Mouse (Mus musculus) intestine, embryonic 14.5 days (tissue): ENCODE results near the gene Kcnk15. TPM values are rescaled to one million over a fixed set of nuclear protein-coding genes. Genes with fewer than 3 reads are reported as not detected.

Experiments used
- ATAC-seq: fragments of 200-750 bp; cut with Nextera tagmentation; replicated peaks from 2 replicates; pipeline ENCODE4 v1.8.0; 2017; ENCODE audit warnings: low read depth, moderate number of reproducible peaks, moderate TSS enrichment, moderate library complexity; ENCODE audit not compliant: low FRiP score, low TSS enrichment
- DNase-seq: peaks from one replicate; pipeline ENCODE4 v3.0.0-alpha.2; 2018; ENCODE audit warnings: low spot score
- H3K27ac ChIP-seq: fragments of 300-500 bp; sonication (generic); 2 replicates; pipeline ENCODE4 v1.5.1; 2014; ENCODE audit warnings: low read depth, mild to moderate bottlenecking, control low read depth
- H3K27me3 ChIP-seq: fragments of 300-500 bp; sonication (generic); replicated peaks from 2 replicates; pipeline ENCODE4 v1.6.1; 2014; ENCODE audit warnings: low read length, control low read depth; ENCODE audit not compliant: control insufficient read depth, insufficient read depth
- H3K36me3 ChIP-seq: fragments of 300-500 bp; sonication (generic); 2 replicates; pipeline ENCODE4 v1.6.1; 2014; ENCODE audit warnings: low read length, control low read depth; ENCODE audit not compliant: control insufficient read depth, insufficient read depth
- H3K4me1 ChIP-seq: fragments of 300-500 bp; sonication (generic); replicated peaks from 2 replicates; pipeline ENCODE4 v1.6.1; 2014; ENCODE audit warnings: low read length, control low read depth, mixed read lengths; ENCODE audit not compliant: control insufficient read depth, insufficient read depth
- H3K4me2 ChIP-seq: fragments of 300-500 bp; sonication (generic); 2 replicates; pipeline ENCODE4 v1.6.1; 2014; ENCODE audit warnings: low read length
- H3K4me3 ChIP-seq: fragments of 300-500 bp; sonication (generic); 2 replicates; pipeline ENCODE4 v1.5.1; 2014; ENCODE audit warnings: low read depth, low read length, control low read depth, mixed read lengths
- H3K9ac ChIP-seq: fragments of 300-500 bp; sonication (generic); 2 replicates; pipeline ENCODE4 v1.6.1; 2014; ENCODE audit warnings: mild to moderate bottlenecking, low read length
- H3K9me3 ChIP-seq: fragments of 300-500 bp; sonication (generic); 2 replicates; pipeline ENCODE4 v1.6.1; 2016; ENCODE audit warnings: low read length, control low read depth; ENCODE audit not compliant: control insufficient read depth
- WGBS: fragments of 180-500 bp; shearing (Covaris S2); extraction: QIAGEN DNeasy Blood & Tissue Kit; methylation state at CpG from one replicate; pipeline ENCODE4 v1.1.7; 2014; 5-methylcytosine and 5-hydroxymethylcytosine counted together
- polyA plus RNA-seq: library from polyadenylated mRNA; unstranded; fragments of >200 nt; fragmentation: Nextera tagmentation; extraction: Ambion mirVana; gene quantifications from 2 replicates; pipeline ENCODE4 v1.2.1, GENCODE M21; 2014

Kcnk15 gene
- polyA plus RNA-seq, 1 experiment from 2014 or later, result not detected

DNA sequence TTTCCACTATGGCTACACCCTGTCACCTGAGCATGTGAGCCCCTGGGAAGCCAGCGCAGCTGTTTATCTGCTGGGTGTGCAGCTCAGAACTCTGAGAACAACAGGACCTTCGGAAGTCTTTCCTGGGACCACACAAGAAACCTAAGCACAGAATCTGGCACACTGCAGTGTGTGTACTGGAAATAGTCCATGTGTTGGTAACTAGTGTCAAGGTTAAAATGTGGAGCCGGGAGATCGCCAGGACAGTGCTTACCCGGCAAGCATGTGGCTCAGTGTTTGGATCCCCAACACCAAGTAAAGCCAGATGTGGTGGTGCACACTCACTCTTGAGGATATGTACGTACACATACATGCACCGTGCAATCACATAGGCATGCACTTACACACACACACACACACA is 47.6 kb downstream of the Kcnk15 start:
- Histone ChIP-seq H3K36me3 (no peaks in the 10 kb centered on the region), H3K9ac (no peak overlapping the region), H3K9me3 (no peaks in the 10 kb centered on the region), H3K27ac (no peak overlapping the region), H3K4me2 (no peak overlapping the region), H3K27me3 (no peaks in the 10 kb centered on the region), H3K4me3 (no peak overlapping the region), H3K4me1 (0 out of 2 replicates have a peak, but pooled peaks cover 4% of the 10 kb centered on the region)
- ATAC-seq (no peak), DNase-seq (no peak)
- WGBS, result 73% methylated on average over 7 of the region's 7 CpGs

DNA sequence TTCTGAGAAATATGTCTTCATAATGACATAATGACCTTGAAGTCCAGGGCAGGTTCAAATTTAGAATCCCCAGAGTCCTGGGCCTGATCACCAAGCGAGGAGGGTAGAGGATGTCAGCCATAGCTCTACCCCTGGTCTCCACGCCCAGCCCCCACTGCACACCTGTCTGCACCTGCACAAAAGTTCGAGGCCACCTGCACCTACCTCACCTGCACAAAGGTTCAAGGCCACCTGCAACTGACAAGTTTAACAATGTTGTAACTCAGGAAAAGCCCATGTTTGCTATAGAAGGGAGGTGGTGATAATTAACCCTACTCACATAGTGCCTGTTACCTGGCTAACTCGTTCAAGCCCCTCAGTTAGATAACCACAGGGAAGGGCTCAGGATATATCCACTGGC is 49.0 kb downstream of the Kcnk15 start:
- Histone ChIP-seq H3K27me3 (no peaks in the 10 kb centered on the region), H3K27ac (no peak overlapping the region), H3K4me1 (0 out of 2 replicates have a peak, but pooled peaks cover 4% of the 10 kb centered on the region), H3K9ac (no peak overlapping the region), H3K9me3 (no peaks in the 10 kb centered on the region), H3K4me2 (no peak overlapping the region), H3K4me3 (no peak overlapping the region), H3K36me3 (no peaks in the 10 kb centered on the region)
- WGBS, result 63% methylated on average over 4 of the region's 4 CpGs
- no peak for ATAC-seq
- no peak for DNase-seq

DNA sequence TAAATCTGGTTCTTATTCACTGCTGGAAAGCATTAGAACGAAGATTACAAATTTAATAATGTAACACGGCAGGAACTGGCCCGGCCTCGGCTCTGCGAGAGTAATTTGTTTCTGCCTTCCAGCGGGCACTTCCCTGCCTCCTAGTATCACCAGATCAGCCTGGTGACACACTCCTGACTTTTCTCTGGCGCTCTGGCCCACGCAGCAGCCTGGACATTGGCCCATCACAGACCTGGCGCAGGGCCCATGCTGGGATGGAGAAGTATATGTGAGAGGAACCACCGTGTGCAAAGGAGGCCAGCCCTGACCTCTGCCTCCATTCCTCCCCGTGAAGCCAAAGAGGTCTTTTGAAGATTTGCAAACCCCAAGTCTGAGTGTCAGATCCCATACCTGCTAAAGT is 50.0 kb downstream of the Kcnk15 start:
- DNase-seq (no peak), ATAC-seq (no peak)
- H3K4me3 ChIP-seq, result no peak overlapping the region
- no peaks in the 10 kb centered on the region for H3K9me3 ChIP-seq
- no peak overlapping the region for H3K4me2 ChIP-seq
- 62% methylated on average over 11 of the region's 11 CpGs for WGBS
- 0 out of 2 replicates have a peak, but pooled peaks cover 4% of the 10 kb centered on the region for H3K4me1 ChIP-seq
- no peak overlapping the region for H3K9ac ChIP-seq
- no peaks in the 10 kb centered on the region for H3K36me3 ChIP-seq
- H3K27ac ChIP-seq, result no peak overlapping the region
- H3K27me3 ChIP-seq, result no peaks in the 10 kb centered on the region

DNA sequence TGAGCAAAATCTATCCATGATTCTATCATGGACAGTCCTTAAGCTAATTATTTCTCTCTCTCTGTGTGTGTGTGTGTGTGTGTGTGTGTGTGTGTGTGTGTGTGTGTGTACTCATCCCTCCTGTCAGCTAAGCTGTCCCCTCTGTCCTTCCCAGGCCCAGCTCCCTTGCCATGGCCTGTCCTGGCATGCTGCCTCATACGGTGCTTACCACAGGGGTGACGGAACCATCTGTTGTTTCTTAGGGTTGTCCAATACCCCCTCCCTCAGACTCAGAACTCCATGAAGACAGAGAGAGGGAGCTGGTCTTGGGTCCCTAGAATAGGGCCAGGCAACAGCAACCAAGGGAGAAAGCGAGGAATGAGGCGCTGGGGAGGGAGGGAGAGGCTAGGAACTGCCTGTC is 50.9 kb downstream of the Kcnk15 start:
- 85% methylated on average over 4 of the region's 4 CpGs for WGBS

DNA sequence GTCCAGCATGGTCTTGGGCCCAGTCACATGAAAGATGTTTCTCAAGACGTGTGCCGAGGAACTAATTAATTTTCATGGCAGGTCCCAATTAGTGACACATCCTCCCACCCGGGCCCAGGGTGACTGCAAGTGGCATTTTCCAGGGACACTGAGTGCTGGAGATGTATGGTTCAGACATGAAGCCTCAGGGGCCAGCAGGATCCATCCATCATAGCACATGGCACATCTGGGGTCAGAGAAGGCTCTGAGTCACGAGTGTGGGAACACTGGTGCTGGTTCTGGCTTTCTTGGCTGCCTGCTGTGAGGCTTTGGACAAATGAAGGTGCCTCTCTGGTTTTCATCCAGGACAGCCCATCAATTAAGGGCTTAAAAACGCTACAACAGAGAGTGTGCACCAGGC is 53.7 kb downstream of the Kcnk15 start:
- no peaks in the 10 kb centered on the region for H3K9me3 ChIP-seq
- no peak overlapping the region for H3K4me2 ChIP-seq
- 55% methylated on average over 5 of the region's 5 CpGs for WGBS
- no peak overlapping the region for H3K27ac ChIP-seq
- H3K36me3 ChIP-seq, result no peaks in the 10 kb centered on the region
- ATAC-seq, result no peak
- H3K4me3 ChIP-seq, result no peak overlapping the region
- no peaks in the 10 kb centered on the region for H3K27me3 ChIP-seq
- DNase-seq, result no peak
- H3K4me1 ChIP-seq, result no peaks in the 10 kb centered on the region
- H3K9ac ChIP-seq, result no peak overlapping the region

More for the DNA sequence above, 50.9 kb downstream of the Kcnk15 start:
- no peak for ATAC-seq
- H3K27me3 ChIP-seq, result no peaks in the 10 kb centered on the region
- H3K4me3 ChIP-seq, result no peak overlapping the region
- no peaks in the 10 kb centered on the region for H3K9me3 ChIP-seq
- no peak for DNase-seq
- H3K9ac ChIP-seq, result no peak overlapping the region
- no peaks in the 10 kb centered on the region for H3K36me3 ChIP-seq
- no peak overlapping the region for H3K27ac ChIP-seq
- H3K4me2 ChIP-seq, result no peak overlapping the region
- 0 out of 2 replicates have a peak, but pooled peaks cover 4% of the 10 kb centered on the region for H3K4me1 ChIP-seq

Other genes with a start within 250 kb of the Kcnk15 start
- gene Serinc3, start 208.5 kb upstream of the Kcnk15 start, polyA plus RNA-seq, result 54.3 and 60.7 TPM in 2 replicates
- gene Pkig, start 195.3 kb upstream of the Kcnk15 start, polyA plus RNA-seq, result 130 and 131 TPM in 2 replicates
- gene Ada, start 103.4 kb upstream of the Kcnk15 start, polyA plus RNA-seq, result 8.4 and 9.1 TPM in 2 replicates
- 0.17 and 0.23 TPM in 2 replicates for gene Ccn5, start 32.8 kb upstream of the Kcnk15 start, polyA plus RNA-seq
- gene Rims4, start 65.0 kb downstream of the Kcnk15 start, polyA plus RNA-seq, result 0.22 and 0.30 TPM in 2 replicates
- gene Ywhab, start 141.3 kb downstream of the Kcnk15 start, polyA plus RNA-seq, result 286 and 289 TPM in 2 replicates
- 0.73 and 1.5 TPM in 2 replicates for gene Pabpc1l, start 171.8 kb downstream of the Kcnk15 start, polyA plus RNA-seq
- gene Stk4, start 216.7 kb downstream of the Kcnk15 start, polyA plus RNA-seq, result 27.8 and 29.1 TPM in 2 replicates
- 65.9 and 69.4 TPM in 2 replicates for gene Tomm34, start 217.5 kb downstream of the Kcnk15 start, polyA plus RNA-seq